Mouse (Mus musculus) ES-E14 (cell line): ENCODE results near the gene Zcchc2.

ENCODE experiments used
- CHD2 ChIP-seq: IDR thresholded peaks from 2 replicates; pipeline ENCODE4 v1.6.1; 2014; ENCODE audit warnings: mild to moderate bottlenecking, low read depth, low read length, inconsistent platforms
- HCFC1 ChIP-seq: IDR thresholded peaks from 2 replicates; pipeline ENCODE4 v1.6.1; 2012; ENCODE audit warnings: low read length, inconsistent platforms, borderline replicate concordance; ENCODE audit not compliant: insufficient read depth
- MAFK ChIP-seq: IDR thresholded peaks from 2 replicates; pipeline ENCODE4 v1.6.1; 2014; ENCODE audit warnings: mild to moderate bottlenecking, low read depth, low read length, inconsistent platforms; ENCODE audit not compliant: insufficient read depth
- ZC3H11A ChIP-seq: IDR thresholded peaks from 2 replicates; pipeline ENCODE4 v1.6.1; 2012; ENCODE audit warnings: low read depth, mild to moderate bottlenecking, inconsistent platforms, low read length, borderline replicate concordance
- ZNF384 ChIP-seq: IDR thresholded peaks from 2 replicates; pipeline ENCODE4 v1.6.1; 2012; ENCODE audit warnings: low read depth, low read length, inconsistent platforms

GRCm38 (mm10) chr1:106061185-106061910 lies 71.1 kb downstream of the Zcchc2 start:
- TF ChIP-seq ZC3H11A: no peak
- TF ChIP-seq MAFK: no peak
- no peak for TF ChIP-seq CHD2
- TF ChIP-seq ZNF384: no peak
- no peak for TF ChIP-seq HCFC1
